Mouse (Mus musculus): ENCODE measurements around the gene Mov10l1. TPM values are rescaled to one million over a fixed set of nuclear protein-coding genes. Genes with fewer than 3 reads are reported as not detected.

The Mov10l1 gene
- polyA plus RNA-seq, 2 experiments, result 0.10 to 0.19 TPM

DNA sequence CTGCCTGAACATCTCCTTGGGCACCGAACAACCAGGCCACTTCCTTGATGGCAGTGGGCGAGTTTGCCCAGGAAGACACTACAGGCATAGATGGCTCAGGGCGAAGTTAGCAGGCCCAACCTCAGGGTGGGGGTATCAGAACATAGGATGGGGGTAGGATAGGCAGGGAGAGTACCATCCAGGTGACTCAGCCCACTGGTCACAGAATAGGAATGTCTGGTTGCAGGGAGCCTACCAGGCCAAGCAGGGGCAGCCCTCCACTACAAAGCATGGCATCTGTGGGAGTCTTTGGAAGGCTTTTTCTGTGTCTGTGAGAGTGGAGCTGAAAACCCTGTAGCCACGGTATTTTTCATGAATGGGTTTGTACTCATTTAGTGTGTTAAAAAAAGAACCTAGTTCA lies 25.2 kb upstream of the Mov10l1 start:
- Histone ChIP-seq H3K27me3 (ENCODE audit: control insufficient read depth, insufficient read depth, low read length) (peaks cover 17% of the 10 kb centered on the region), H3K4me1 (ENCODE audit: control insufficient read depth, insufficient read depth, low read length) (no peaks in the 10 kb centered on the region), H3K36me3 (ENCODE audit: control insufficient read depth, insufficient read depth, low read length) (no peaks in the 10 kb centered on the region), H3K4me3 (replicated peaks; ENCODE audit: low read length) (no peak overlapping the region), H3K9me3 (ENCODE audit: control insufficient read depth, low read length) (no peaks in the 10 kb centered on the region), H3K27ac (replicated peaks; ENCODE audit: low read depth, low read length) (no peak overlapping the region), H3K4me2 (replicated peaks; ENCODE audit: low read depth, low read length, severe bottlenecking) (no peak overlapping the region), H3K9ac (ENCODE audit: low read depth, low read length, severe bottlenecking) (no peak overlapping the region)
- no peak for TF ChIP-seq POLR2A (IDR thresholded peaks at IDR 0.05; ENCODE audit: borderline replicate concordance, extremely low read depth, insufficient read depth, insufficient read length)
- ATAC-seq (ENCODE audit: low FRiP score, low read depth) (no peak), DNase-seq (ENCODE audit: low spot score) (no peak)
- 78% methylated on average over 4 of the region's 4 CpGs for WGBS

DNA sequence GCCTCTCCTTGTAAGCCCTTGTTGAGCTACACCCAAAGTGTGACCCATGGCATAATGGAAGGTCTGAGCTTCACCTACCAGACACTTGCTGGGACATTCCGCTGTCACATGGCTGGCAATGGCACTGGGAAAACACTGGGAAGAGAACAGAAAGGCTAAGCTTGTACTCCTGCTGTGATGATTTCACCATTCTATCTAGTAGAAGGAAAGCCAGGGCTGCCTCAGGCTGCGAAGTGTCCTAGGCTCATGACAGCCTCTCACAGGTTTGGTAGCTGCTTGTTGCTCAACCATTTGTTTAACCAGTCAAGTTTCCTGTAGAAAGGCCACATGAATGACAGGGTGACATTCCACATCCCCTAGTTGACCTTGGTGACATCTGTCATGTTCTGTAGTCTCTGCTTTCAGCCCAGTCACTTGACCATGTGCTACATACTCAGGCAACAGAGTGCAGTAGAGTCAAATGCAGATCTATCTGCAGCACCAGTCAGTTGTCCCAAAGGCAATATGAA lies 18.6 kb upstream of the Mov10l1 start:
- Histone ChIP-seq H3K4me2 (replicated peaks; ENCODE audit: low read depth, low read length, severe bottlenecking) (no peak overlapping the region), H3K9me3 (ENCODE audit: control insufficient read depth, low read length) (no peaks in the 10 kb centered on the region), H3K27ac (replicated peaks; ENCODE audit: low read depth, low read length) (no peak overlapping the region), H3K4me1 (ENCODE audit: control insufficient read depth, insufficient read depth, low read length) (no peaks in the 10 kb centered on the region), H3K36me3 (ENCODE audit: control insufficient read depth, insufficient read depth, low read length) (no peaks in the 10 kb centered on the region), H3K9ac (ENCODE audit: low read depth, low read length, severe bottlenecking) (no peak overlapping the region), H3K27me3 (ENCODE audit: control insufficient read depth, insufficient read depth, low read length) (no peaks in the 10 kb centered on the region), H3K4me3 (replicated peaks; ENCODE audit: low read length) (no peak overlapping the region)
- DNase-seq (ENCODE audit: low spot score) (no peak), ATAC-seq (ENCODE audit: low FRiP score, low read depth) (no peak)
- TF ChIP-seq POLR2A (IDR thresholded peaks at IDR 0.05; ENCODE audit: borderline replicate concordance, extremely low read depth, insufficient read depth, insufficient read length), result no peak
- WGBS, result 92% methylated on average over 2 of the region's 2 CpGs

DNA sequence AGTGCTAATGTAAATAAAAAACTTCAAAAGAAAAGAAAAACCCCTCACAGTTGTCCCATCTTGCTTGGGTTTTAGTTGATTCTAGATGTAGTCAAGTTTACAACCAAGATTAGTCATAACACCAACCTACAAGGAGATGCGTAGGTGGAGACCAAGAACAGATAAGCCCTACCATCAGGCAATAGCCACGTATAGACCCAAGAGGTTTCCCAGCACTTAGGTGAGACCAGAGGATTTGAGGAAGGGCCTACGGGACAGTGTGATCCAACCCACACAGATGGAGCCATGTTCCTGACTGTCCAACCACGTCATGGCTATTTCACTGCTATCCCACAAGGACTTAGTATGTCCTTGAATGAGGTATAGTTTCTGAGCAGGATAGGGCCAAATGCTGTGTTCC lies 10.4 kb upstream of the Mov10l1 start:
- H3K4me1 ChIP-seq (ENCODE audit: control insufficient read depth, insufficient read depth, low read length), result no peaks in the 10 kb centered on the region
- DNase-seq (ENCODE audit: low spot score) (no peak), ATAC-seq (ENCODE audit: low FRiP score, low read depth) (no peak)
- no peak overlapping the region for H3K4me2 ChIP-seq (replicated peaks; ENCODE audit: low read depth, low read length, severe bottlenecking)
- no peaks in the 10 kb centered on the region for H3K9me3 ChIP-seq (ENCODE audit: control insufficient read depth, low read length)
- TF ChIP-seq POLR2A (IDR thresholded peaks at IDR 0.05; ENCODE audit: borderline replicate concordance, extremely low read depth, insufficient read depth, insufficient read length), result no peak
- no peaks in the 10 kb centered on the region for H3K36me3 ChIP-seq (ENCODE audit: control insufficient read depth, insufficient read depth, low read length)
- H3K9ac ChIP-seq (ENCODE audit: low read depth, low read length, severe bottlenecking), result no peak overlapping the region
- H3K27me3 ChIP-seq (ENCODE audit: control insufficient read depth, insufficient read depth, low read length), result no peaks in the 10 kb centered on the region
- no peak overlapping the region for H3K27ac ChIP-seq (replicated peaks; ENCODE audit: low read depth, low read length)
- 80% methylated on average over 4 of the region's 4 CpGs for WGBS
- H3K4me3 ChIP-seq (replicated peaks; ENCODE audit: low read length), result no peak overlapping the region

DNA sequence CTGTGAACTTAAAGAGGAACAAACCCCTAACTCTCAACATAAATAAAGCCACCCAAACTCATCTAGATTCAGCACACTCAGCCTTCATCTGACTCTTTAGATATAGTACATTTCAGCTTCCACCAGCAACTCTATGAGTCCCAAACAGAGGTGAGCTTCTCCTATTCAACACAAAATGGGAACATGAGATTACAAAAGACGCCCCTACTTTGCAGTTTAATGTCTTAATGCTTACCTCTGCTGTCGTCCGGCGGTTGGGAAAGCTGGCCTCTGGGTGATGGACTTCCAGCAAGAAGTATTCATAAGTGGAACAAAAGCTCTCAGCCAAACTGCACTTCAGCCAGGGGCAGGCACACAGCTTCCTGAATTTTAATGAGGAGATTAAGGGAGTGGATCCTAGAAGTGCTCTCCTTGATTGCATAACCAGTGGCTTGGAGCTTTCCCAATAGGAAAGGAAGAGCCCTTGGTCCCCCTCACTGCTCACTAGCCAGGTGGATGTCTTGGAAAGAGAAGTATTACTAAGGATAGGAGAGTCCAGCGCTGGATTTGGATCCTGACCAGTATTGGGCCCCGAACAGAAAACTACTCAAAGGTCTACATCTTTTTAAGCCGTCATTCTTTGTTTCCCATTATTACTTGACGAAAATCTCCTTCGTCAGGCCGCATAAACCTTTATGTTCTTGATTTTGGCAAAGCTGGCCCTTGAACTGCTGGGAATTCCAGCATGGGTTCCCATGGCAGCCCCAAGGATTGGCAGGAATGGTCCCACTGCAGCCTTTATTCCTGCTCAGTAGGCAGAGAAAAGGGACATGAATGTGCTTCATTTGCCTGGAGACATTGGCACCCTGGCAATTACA lies 4.2 kb upstream of the Mov10l1 start, which contains the start of gene Mlc1:
Gene Mlc1, minus strand, starts transcription at position 727 of the 857 bp plus-strand sequence.
- Histone ChIP-seq H3K9ac (ENCODE audit: low read depth, low read length, severe bottlenecking) (no peak within 1 kb of the TSS), H3K4me2 (replicated peaks; ENCODE audit: low read depth, low read length, severe bottlenecking) (no peak within 1 kb of the TSS), H3K4me3 (replicated peaks; ENCODE audit: low read length) (no peak within 1 kb of the TSS), H3K27ac (replicated peaks; ENCODE audit: low read depth, low read length) (no peak within 1 kb of the TSS), H3K36me3 (ENCODE audit: control insufficient read depth, insufficient read depth, low read length) (no peaks in the 10 kb centered on the region), H3K4me1 (ENCODE audit: control insufficient read depth, insufficient read depth, low read length) (no peaks in the 10 kb centered on the region), H3K9me3 (ENCODE audit: control insufficient read depth, low read length) (no peaks in the 10 kb centered on the region), H3K27me3 (ENCODE audit: control insufficient read depth, insufficient read depth, low read length) (no peaks in the 10 kb centered on the region)
- ATAC-seq (ENCODE audit: low FRiP score, low read depth) (no peak), DNase-seq (ENCODE audit: low spot score) (no peak)
- WGBS, result 81% methylated on average over 10 of the region's 10 CpGs
- no peak for TF ChIP-seq POLR2A (IDR thresholded peaks at IDR 0.05; ENCODE audit: borderline replicate concordance, extremely low read depth, insufficient read depth, insufficient read length)

DNA sequence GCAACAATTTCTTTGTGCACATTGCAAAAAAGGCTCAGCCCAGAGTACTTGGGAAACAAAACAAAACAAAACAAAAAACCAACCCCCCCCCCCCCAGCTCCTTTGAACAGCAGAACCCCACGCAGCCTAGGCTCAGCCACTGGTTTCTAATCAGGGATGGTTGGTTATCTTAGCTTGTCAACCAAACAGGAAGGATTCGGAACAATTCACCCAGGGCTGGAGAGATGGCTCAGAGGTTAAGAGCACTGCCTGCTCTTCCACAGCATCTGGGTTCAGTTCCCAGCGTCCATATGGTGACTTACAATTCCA lies 3.6 kb upstream of the Mov10l1 start:
- Histone ChIP-seq H3K9ac (ENCODE audit: low read depth, low read length, severe bottlenecking) (no peak overlapping the region), H3K4me3 (replicated peaks; ENCODE audit: low read length) (no peak overlapping the region), H3K27me3 (ENCODE audit: control insufficient read depth, insufficient read depth, low read length) (no peaks in the 10 kb centered on the region), H3K36me3 (ENCODE audit: control insufficient read depth, insufficient read depth, low read length) (no peaks in the 10 kb centered on the region), H3K27ac (replicated peaks; ENCODE audit: low read depth, low read length) (no peak overlapping the region), H3K4me1 (ENCODE audit: control insufficient read depth, insufficient read depth, low read length) (no peaks in the 10 kb centered on the region), H3K9me3 (ENCODE audit: control insufficient read depth, low read length) (no peaks in the 10 kb centered on the region), H3K4me2 (replicated peaks; ENCODE audit: low read depth, low read length, severe bottlenecking) (no peak overlapping the region)
- DNase-seq (ENCODE audit: low spot score) (no peak), ATAC-seq (ENCODE audit: low FRiP score, low read depth) (no peak)
- WGBS, result 79% methylated on average over 3 of the region's 3 CpGs
- no peak for TF ChIP-seq POLR2A (IDR thresholded peaks at IDR 0.05; ENCODE audit: borderline replicate concordance, extremely low read depth, insufficient read depth, insufficient read length)

All from limb, embryonic 14.5 days (tissue).